Mouse (Mus musculus) C2C12 (cell line): Measurements from ENCODE around the gene Phospho1. TPM values are rescaled to one million over a fixed set of nuclear protein-coding genes. Genes with fewer than 3 reads are reported as not detected.

Experiments
- H3K27me3 ChIP-seq: one replicate; pipeline ENCODE4 v1.6.1; 2011; ENCODE audit not compliant: control insufficient read depth, insufficient read depth, insufficient read length
- H3K36me3 ChIP-seq: one replicate; pipeline ENCODE4 v1.6.1; 2011; ENCODE audit not compliant: control insufficient read depth, insufficient read depth
- H3K4me3 ChIP-seq: one replicate; pipeline ENCODE4 v1.5.1; 2011; ENCODE audit warnings: mild to moderate bottlenecking, control low read depth; ENCODE audit not compliant: poor library complexity, insufficient read depth, severe bottlenecking
- H3K79me2 ChIP-seq: one replicate; pipeline ENCODE4 v1.6.1; 2011; ENCODE audit not compliant: control insufficient read depth, insufficient read depth
- H3K79me3 ChIP-seq: one replicate; pipeline ENCODE4 v1.6.1; 2011; ENCODE audit warnings: low read depth, control low read depth
- H3ac ChIP-seq: one replicate; pipeline ENCODE3; 2011; ENCODE audit warnings: low read depth; ENCODE audit not compliant: control insufficient read depth, insufficient read length
- CEBPB ChIP-seq: IDR thresholded peaks from one replicate; pipeline ENCODE4 v1.6.1; 2011; ENCODE audit warnings: low read depth, mild to moderate bottlenecking, control low read depth, moderate library complexity
- CTCF ChIP-seq: IDR thresholded peaks from one replicate; pipeline ENCODE4 v1.5.1; 2011; ENCODE audit not compliant: control insufficient read depth, insufficient read depth, insufficient read length
- FOSL1 ChIP-seq: IDR thresholded peaks from one replicate; pipeline ENCODE4 v1.8.0; 2011; ENCODE audit warnings: mild to moderate bottlenecking, low read length; ENCODE audit not compliant: poor library complexity, insufficient read depth, severe bottlenecking
- MAX ChIP-seq: IDR thresholded peaks from one replicate; pipeline ENCODE4 v1.6.1; 2011; ENCODE audit warnings: mild to moderate bottlenecking, control low read depth
- MYOD1 ChIP-seq: IDR thresholded peaks from one replicate; pipeline ENCODE4 v1.6.1; 2011; ENCODE audit warnings: low read depth; ENCODE audit not compliant: control insufficient read depth, insufficient read length
- MYOG ChIP-seq: IDR thresholded peaks from one replicate; pipeline ENCODE4 v1.6.1; 2011; ENCODE audit not compliant: control insufficient read depth, insufficient read length; ENCODE audit errors: extremely low read depth
- USF1 ChIP-seq: IDR thresholded peaks from one replicate; pipeline ENCODE4 v1.6.1; 2011; ENCODE audit warnings: low read depth, mild to moderate bottlenecking, control low read depth, moderate library complexity
- long read RNA-seq, 2 experiments: library from polyadenylated mRNA; unstranded; transcript quantifications; one replicate each; pipeline ENCODE4 v2.0.0; 2019 to 2020
- polyA plus RNA-seq: library from polyadenylated mRNA; unstranded; fragments of >200 nt; fragmentation: generic; extraction: Trizol; gene quantifications from one replicate; pipeline ENCODE4 v1.2.1, GENCODE M21; 2012; ENCODE audit warnings: missing spikeins

The Phospho1 gene
- 98.3 TPM for polyA plus RNA-seq
- long read RNA-seq, experiment 1 = 0 reads
- long read RNA-seq, experiment 2 = 0 reads

DNA sequence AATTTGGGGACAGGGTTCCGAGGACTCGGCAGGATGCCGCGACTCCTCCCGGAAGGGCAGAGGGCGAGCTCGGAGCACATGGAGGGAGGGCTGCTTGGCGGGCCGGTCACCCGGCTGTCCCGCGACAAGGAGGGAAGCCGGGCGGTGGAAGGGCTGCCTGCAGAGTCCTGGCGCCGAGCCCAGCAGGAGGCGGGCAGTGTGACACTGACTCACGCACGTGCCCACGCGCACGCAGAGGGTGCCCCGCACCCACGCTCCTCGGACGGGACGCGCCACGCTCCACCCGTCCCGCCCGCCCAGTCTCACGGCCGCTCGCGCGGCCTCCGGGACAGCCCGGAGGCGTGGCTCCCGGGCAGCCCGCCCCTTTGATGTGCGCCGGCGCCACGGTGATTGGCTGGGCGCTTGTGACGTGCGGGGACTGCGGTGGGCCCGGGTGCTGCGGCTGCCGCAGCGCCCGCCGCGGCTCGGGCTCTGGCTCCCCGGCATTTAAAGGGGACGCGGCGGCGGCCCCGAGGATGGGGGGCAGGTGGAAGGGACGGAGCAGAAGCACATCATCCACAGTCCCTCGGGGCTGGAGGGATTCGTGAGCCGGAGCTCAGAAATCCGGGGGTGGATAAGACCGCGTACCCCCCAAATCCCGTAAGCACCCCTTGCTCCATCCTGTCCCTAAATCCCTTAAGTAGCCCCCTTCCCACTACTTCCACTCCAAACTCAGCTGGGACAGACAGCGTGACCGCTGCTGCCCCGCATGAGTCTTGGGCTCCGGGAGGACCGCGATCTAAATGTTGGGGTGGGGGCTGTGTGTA is at the start of gene Phospho1:
Gene Phospho1, plus strand, starts transcription at position 429 of the 806 bp plus-strand sequence.
- TF ChIP-seq MYOG (no peak), MAX (peak; percentile 71)
- H3K27me3 ChIP-seq = no peaks in the 10 kb centered on the region
- peak within 1 kb of the TSS; percentile 64 for H3K4me3 ChIP-seq

DNA sequence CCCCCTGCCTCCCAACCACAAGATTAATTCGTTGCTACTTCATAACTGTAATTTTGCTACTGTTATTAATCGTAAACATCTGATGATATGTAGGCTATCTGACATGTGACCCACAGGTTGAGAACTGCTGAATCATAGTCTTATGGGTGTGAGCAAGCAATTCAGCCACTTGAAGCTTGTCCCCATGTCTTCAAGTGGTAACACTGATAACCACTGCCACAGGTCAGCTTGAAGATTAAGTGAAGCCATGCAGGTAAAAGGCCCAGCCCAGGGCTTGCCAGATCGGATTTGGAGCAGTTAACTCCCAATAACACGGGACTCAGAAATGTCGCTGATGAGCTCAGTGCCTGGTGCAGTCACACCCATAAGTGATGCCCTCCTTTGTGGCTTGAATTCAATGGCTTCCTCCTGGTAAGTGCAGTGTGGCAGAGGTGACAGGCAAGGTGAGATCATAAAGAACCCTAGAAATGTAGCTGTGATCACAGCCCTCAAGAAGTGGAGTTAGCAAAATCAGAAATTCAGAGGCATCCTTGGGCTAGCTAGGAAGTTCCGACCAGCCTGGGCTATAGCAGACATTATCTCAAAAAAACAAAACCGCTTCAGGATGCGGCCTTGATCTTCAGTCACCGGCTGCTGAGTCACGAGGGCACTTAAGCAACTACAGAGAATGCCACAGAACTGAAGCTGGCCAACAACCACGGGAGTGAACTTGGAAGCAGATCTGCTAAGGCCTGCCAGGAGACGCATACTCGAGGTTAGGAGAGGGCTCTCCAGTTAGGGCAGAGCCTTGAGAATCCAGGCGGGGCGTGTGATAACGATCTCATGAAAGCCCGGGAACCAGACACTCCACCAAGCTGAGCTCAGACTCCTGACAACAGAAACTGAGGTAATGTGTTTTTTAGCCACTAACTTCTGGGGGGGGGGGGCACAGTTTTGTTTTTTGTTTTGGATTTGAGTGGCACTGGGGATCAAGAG is 46.7 kb upstream of the Phospho1 start:
- H3K4me3 ChIP-seq = no peak overlapping the region
- H3ac ChIP-seq = peak overlapping the region; percentile 19
- no peaks in the 10 kb centered on the region for H3K27me3 ChIP-seq
- no peak for TF ChIP-seq CTCF
- TF ChIP-seq MYOG = no peak
- peak; percentile 36 for TF ChIP-seq MYOD1
- TF ChIP-seq CEBPB = peak; percentile 93
- peak; percentile 54 for TF ChIP-seq FOSL1
- peak; percentile 81 for TF ChIP-seq USF1
- TF ChIP-seq MAX = peak; percentile 64
- no peaks in the 10 kb centered on the region for H3K79me2 ChIP-seq
- no peaks in the 10 kb centered on the region for H3K36me3 ChIP-seq
- no peaks in the 10 kb centered on the region for H3K79me3 ChIP-seq

More for the DNA sequence above, at the start of gene Phospho1:
- Histone ChIP-seq H3ac (peak within 1 kb of the TSS; percentile 68), H3K79me2 (no peaks in the 10 kb centered on the region), H3K36me3 (no peaks in the 10 kb centered on the region), H3K79me3 (no peaks in the 10 kb centered on the region)

DNA sequence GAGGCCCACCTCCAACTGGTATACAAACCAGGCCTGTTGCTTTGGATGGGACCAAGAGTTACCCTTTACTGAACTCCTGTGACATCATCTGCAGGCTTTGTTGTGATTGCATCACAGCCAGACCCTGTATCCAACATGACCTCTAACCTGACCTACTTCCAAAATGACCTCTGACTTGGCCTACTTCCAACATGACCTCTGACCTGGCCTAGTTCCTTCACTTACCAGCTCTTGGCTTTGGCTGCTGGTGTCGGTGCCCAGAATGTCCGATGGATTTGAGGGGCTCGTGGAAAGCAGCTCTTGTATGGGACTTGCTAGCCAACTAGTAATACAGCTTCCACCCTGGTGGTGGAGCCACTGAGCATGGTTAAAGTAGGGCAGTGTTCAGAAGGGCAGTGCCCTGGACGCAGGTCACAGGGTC is 45.5 kb upstream of the Phospho1 start:
- no peaks in the 10 kb centered on the region for H3K79me3 ChIP-seq
- H3K27me3 ChIP-seq = no peaks in the 10 kb centered on the region
- TF ChIP-seq FOSL1 = no peak
- TF ChIP-seq CEBPB = peak; percentile 83
- H3K4me3 ChIP-seq = no peak overlapping the region
- peak overlapping the region; percentile 12 for H3ac ChIP-seq
- no peaks in the 10 kb centered on the region for H3K36me3 ChIP-seq
- H3K79me2 ChIP-seq = no peaks in the 10 kb centered on the region

DNA sequence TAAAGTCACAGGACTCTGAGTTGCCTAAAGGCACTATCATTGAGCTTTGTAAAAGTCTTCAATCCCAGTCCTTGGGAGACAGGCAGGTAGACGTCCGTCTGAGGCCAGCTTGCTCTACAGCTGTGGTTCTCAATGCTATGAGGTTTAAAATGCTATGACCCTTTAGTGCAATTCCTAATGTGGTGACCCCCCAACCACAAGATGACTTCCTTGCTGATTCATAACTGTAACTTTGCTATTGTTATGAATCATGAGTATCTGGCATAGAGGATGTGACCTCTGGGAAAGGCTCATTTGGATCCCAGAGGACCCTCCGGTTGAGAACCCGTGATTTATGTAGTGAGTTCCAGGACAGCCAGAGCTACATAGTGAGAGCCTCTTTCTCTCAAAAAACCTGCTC is 44.9 kb upstream of the Phospho1 start:
- TF ChIP-seq USF1 (no peak), MAX (peak; percentile 73), CEBPB (peak; percentile 56), MYOD1 (peak; percentile 69), MYOG (no peak), FOSL1 (peak; percentile 98), CTCF (no peak)
- Histone ChIP-seq H3K4me3 (no peak overlapping the region), H3K36me3 (no peaks in the 10 kb centered on the region), H3K79me3 (no peaks in the 10 kb centered on the region), H3K27me3 (no peaks in the 10 kb centered on the region), H3K79me2 (no peaks in the 10 kb centered on the region), H3ac (no peak overlapping the region)

DNA sequence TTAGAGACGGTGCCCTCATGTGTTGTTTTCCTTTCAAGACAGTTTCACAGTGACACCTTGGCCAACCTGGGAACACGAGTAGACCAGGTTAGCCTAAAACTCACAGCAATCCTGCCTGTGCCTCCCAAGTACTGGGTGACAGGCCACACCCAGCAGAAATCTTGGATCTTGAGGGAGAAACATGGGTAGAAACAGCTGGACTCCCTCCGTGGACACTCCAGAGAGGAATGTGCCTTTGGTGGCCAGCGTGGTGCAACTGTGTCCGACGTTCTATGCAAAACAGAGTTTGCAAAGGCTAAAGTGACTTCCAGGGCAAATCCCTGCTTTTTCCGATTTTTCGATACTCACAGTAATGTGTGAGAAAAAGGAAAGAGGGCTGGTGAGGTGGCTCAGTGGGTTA is 43.8 kb upstream of the Phospho1 start:
- Histone ChIP-seq H3K79me3 (no peaks in the 10 kb centered on the region), H3K36me3 (no peaks in the 10 kb centered on the region)

More for the DNA sequence above, 43.8 kb upstream of the Phospho1 start:
- no peak for TF ChIP-seq MAX
- TF ChIP-seq MYOG = no peak
- no peak for TF ChIP-seq CTCF
- no peak for TF ChIP-seq USF1
- no peak for TF ChIP-seq FOSL1
- no peak for TF ChIP-seq CEBPB
- TF ChIP-seq MYOD1 = no peak
- no peaks in the 10 kb centered on the region for H3K79me2 ChIP-seq
- H3K27me3 ChIP-seq = no peaks in the 10 kb centered on the region
- H3ac ChIP-seq = no peak overlapping the region
- H3K4me3 ChIP-seq = no peak overlapping the region
